Mouse (Mus musculus) testis, adult 2 months (tissue): ENCODE data around the gene Acin1. TPM values are rescaled to one million over a fixed set of nuclear protein-coding genes. Genes with fewer than 3 reads are reported as not detected.

ENCODE experiments used
- H3K27ac ChIP-seq: fragments of 200-500 bp; 2 replicates; pipeline ENCODE4 v1.5.1; 2012; ENCODE audit warnings: low read depth, low read length; ENCODE audit not compliant: control insufficient read depth, insufficient read depth
- H3K27me3 ChIP-seq: fragments of 200-500 bp; 2 replicates; pipeline ENCODE4 v1.6.1; 2012; ENCODE audit warnings: mild to moderate bottlenecking, low read length, moderate library complexity; ENCODE audit not compliant: control insufficient read depth, insufficient read depth
- H3K36me3 ChIP-seq: fragments of 200-500 bp; 2 replicates; pipeline ENCODE4 v1.6.1; 2012; ENCODE audit warnings: mild to moderate bottlenecking, low read length; ENCODE audit not compliant: control insufficient read depth, insufficient read depth
- H3K4me1 ChIP-seq: fragments of 200-500 bp; 2 replicates; pipeline ENCODE4 v1.6.1; 2012; ENCODE audit warnings: low read length; ENCODE audit not compliant: control insufficient read depth, insufficient read depth
- H3K4me3 ChIP-seq: fragments of 200-500 bp; 2 replicates; pipeline ENCODE4 v1.5.1; 2012; ENCODE audit warnings: low read depth, mild to moderate bottlenecking, low read length, moderate library complexity, mixed read lengths; ENCODE audit not compliant: control insufficient read depth
- CTCF ChIP-seq: fragments of 200-500 bp; IDR thresholded peaks from 2 replicates; pipeline ENCODE4 v1.5.1; 2012; ENCODE audit warnings: low read depth, mild to moderate bottlenecking, inconsistent platforms, low read length, moderate library complexity; ENCODE audit not compliant: control insufficient read depth, insufficient read depth, insufficient replicate concordance
- POLR2A ChIP-seq: fragments of 200-500 bp; IDR thresholded peaks from 2 replicates; pipeline ENCODE4 v1.6.1; 2012; ENCODE audit warnings: low read depth, mild to moderate bottlenecking, inconsistent platforms, low read length, moderate library complexity; ENCODE audit not compliant: control insufficient read depth
- polyA plus RNA-seq: library from polyadenylated mRNA; depleted of rRNA; stranded (reverse); fragments of >200 nt; gene quantifications from 2 replicates; pipeline ENCODE4 v1.2.3, GENCODE M21; 2012

The Acin1 gene
- polyA plus RNA-seq, 1 experiment, result 117 TPM

- TF ChIP-seq POLR2A (no peak), CTCF (no peak)
- no peaks in the 10 kb centered on the region; the same call in 1 of the 2 replicates for H3K4me1 ChIP-seq
- no peak overlapping the region; the same call in 1 of the 2 replicates for H3K27ac ChIP-seq
- H3K27me3 ChIP-seq, result no peaks in the 10 kb centered on the region
- peaks cover 3% of the 10 kb centered on the region for H3K36me3 ChIP-seq
- no peak overlapping the region for H3K4me3 ChIP-seq
Measured at GRCm38 (mm10) chr14:54652787-54653186, 33.9 kb downstream of the Acin1 start.

- no peak for TF ChIP-seq POLR2A
- TF ChIP-seq CTCF, result no peak
- H3K27me3 ChIP-seq, result no peaks in the 10 kb centered on the region
- H3K27ac ChIP-seq, result no peak overlapping the region
- H3K4me1 ChIP-seq, result no peaks in the 10 kb centered on the region; the same call in 1 of the 2 replicates
- no peak overlapping the region for H3K4me3 ChIP-seq
- peaks cover 3% of the 10 kb centered on the region for H3K36me3 ChIP-seq
Measured at GRCm38 (mm10) chr14:54651556-54651955, 35.2 kb downstream of the Acin1 start.

GRCm38 (mm10) chr14:54650621-54651454, 35.9 kb downstream of the Acin1 start:
- no peaks in the 10 kb centered on the region; the same call in 1 of the 2 replicates for H3K4me1 ChIP-seq
- TF ChIP-seq POLR2A (no peak), CTCF (peak; percentile 34; the same call in 1 of the 2 replicates)
- H3K36me3 ChIP-seq, result peaks cover 3% of the 10 kb centered on the region
- H3K27me3 ChIP-seq, result no peaks in the 10 kb centered on the region
- no peak overlapping the region; the same call in none of the 2 replicates for H3K4me3 ChIP-seq
- peak overlapping the region; percentile 34; the same call in 1 of the 2 replicates for H3K27ac ChIP-seq

- TF ChIP-seq CTCF, result no peak
- TF ChIP-seq POLR2A, result no peak
- Histone ChIP-seq H3K27ac (no peak overlapping the region), H3K27me3 (no peaks in the 10 kb centered on the region), H3K4me1 (no peaks in the 10 kb centered on the region; the same call in 1 of the 2 replicates), H3K36me3 (peaks cover 3% of the 10 kb centered on the region), H3K4me3 (no peak overlapping the region)
Measured at GRCm38 (mm10) chr14:54647900-54648299, 38.8 kb downstream of the Acin1 start.

- Histone ChIP-seq H3K27ac (no peak overlapping the region), H3K4me3 (no peak overlapping the region), H3K36me3 (peaks cover 3% of the 10 kb centered on the region), H3K4me1 (peaks cover 7% of the 10 kb centered on the region), H3K27me3 (no peaks in the 10 kb centered on the region)
- TF ChIP-seq POLR2A (no peak), CTCF (no peak)
Measured at GRCm38 (mm10) chr14:54646898-54647636, 39.7 kb downstream of the Acin1 start.

- H3K4me3 ChIP-seq, result no peak overlapping the region
- TF ChIP-seq CTCF (no peak), POLR2A (no peak)
- no peak overlapping the region for H3K27ac ChIP-seq
- H3K4me1 ChIP-seq, result peaks cover 9% of the 10 kb centered on the region
- H3K36me3 ChIP-seq, result peaks cover 3% of the 10 kb centered on the region
- H3K27me3 ChIP-seq, result no peaks in the 10 kb centered on the region
Measured at GRCm38 (mm10) chr14:54646455-54646854, 40.3 kb downstream of the Acin1 start.

GRCm38 (mm10) chr14:54644294-54644693, 42.4 kb downstream of the Acin1 start:
- Histone ChIP-seq H3K4me1 (peaks cover 16% of the 10 kb centered on the region), H3K4me3 (no peak overlapping the region), H3K27ac (no peak overlapping the region), H3K36me3 (peaks cover 1% of the 10 kb centered on the region), H3K27me3 (no peaks in the 10 kb centered on the region)
- TF ChIP-seq POLR2A (no peak), CTCF (no peak)
